Mouse (Mus musculus) liver, embryonic 15.5 days (tissue): ENCODE data around the gene Ms4a10. TPM values are rescaled to one million over a fixed set of nuclear protein-coding genes. Genes with fewer than 3 reads are reported as not detected.
A peak's percentile ranks its signal among the peaks of the same experiment; 100 is the strongest.

Source experiments
- ATAC-seq: fragments of 200-750 bp; cut with Nextera tagmentation; 2 replicates; pipeline ENCODE4 v1.8.0; 2017; ENCODE audit warnings: moderate number of reproducible peaks, mild to moderate bottlenecking, moderate library complexity; ENCODE audit not compliant: insufficient read depth
- H3K27ac ChIP-seq: fragments of 300-500 bp; sonication (generic); replicated peaks from 2 replicates; pipeline ENCODE4 v1.5.1; 2015; ENCODE audit warnings: mild to moderate bottlenecking, inconsistent platforms
- H3K27me3 ChIP-seq: fragments of 300-500 bp; sonication (generic); 2 replicates; pipeline ENCODE4 v1.6.1; 2015; ENCODE audit warnings: mild to moderate bottlenecking, inconsistent platforms
- H3K36me3 ChIP-seq: fragments of 300-500 bp; sonication (generic); replicated peaks from 2 replicates; pipeline ENCODE4 v1.6.1; 2015; ENCODE audit warnings: moderate library complexity, mild to moderate bottlenecking, inconsistent platforms
- H3K4me1 ChIP-seq: fragments of 300-500 bp; sonication (generic); replicated peaks from 2 replicates; pipeline ENCODE4 v1.6.1; 2015; ENCODE audit warnings: inconsistent platforms
- H3K4me2 ChIP-seq: fragments of 300-500 bp; sonication (generic); 2 replicates; pipeline ENCODE4 v1.6.1; 2015; ENCODE audit warnings: moderate library complexity, mild to moderate bottlenecking, inconsistent platforms
- H3K4me3 ChIP-seq: fragments of 300-500 bp; sonication (generic); replicated peaks from 2 replicates; pipeline ENCODE4 v1.5.1; 2015; ENCODE audit warnings: mild to moderate bottlenecking, inconsistent platforms
- H3K9ac ChIP-seq: fragments of 300-500 bp; sonication (generic); 2 replicates; pipeline ENCODE4 v1.6.1; 2015; ENCODE audit warnings: moderate library complexity, mild to moderate bottlenecking, inconsistent platforms
- H3K9me3 ChIP-seq: fragments of 300-500 bp; sonication (generic); replicated peaks from 2 replicates; pipeline ENCODE4 v1.6.1; 2016; ENCODE audit warnings: inconsistent platforms
- WGBS: fragments of 180-500 bp; shearing (Covaris S2); methylation state at CpG from one replicate; pipeline ENCODE4 v1.1.7; 2015; ENCODE audit warnings: mixed read lengths; ENCODE audit not compliant: insufficient replicate concordance; 5-methylcytosine and 5-hydroxymethylcytosine counted together
- polyA plus RNA-seq: library from polyadenylated mRNA; unstranded; fragments of >200 nt; fragmentation: Nextera tagmentation; extraction: Ambion mirVana; gene quantifications from 2 replicates; pipeline ENCODE4 v1.2.1, GENCODE M21; 2015

The Ms4a10 gene
- polyA plus RNA-seq, 1 experiment from 2014 or later = not detected

DNA sequence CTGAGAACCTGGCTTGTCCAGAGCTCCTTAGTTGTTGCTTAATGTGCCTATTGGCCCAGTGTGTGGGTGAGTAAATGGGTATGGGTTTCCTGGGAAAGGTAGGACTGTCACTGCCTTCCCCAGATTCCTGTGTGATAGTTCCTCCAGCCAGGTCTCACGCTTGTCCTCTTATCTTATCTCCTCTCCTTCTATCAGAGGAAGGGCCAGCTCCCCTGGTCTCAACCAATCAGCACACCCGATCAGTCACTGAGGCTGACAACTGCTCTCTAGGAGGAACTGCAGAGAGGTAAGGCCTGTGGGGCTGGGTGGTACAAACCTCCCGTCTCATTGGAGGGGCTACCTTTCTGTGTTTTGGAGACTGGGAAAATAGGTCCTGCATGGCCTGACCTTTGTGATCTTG lies 35.7 kb downstream of the Ms4a10 start:
- Histone ChIP-seq H3K27me3 (no peaks in the 10 kb centered on the region), H3K27ac (no peak overlapping the region), H3K4me1 (peaks cover 36% of the 10 kb centered on the region), H3K4me2 (no peak overlapping the region), H3K9ac (no peak overlapping the region), H3K36me3 (peaks cover 22% of the 10 kb centered on the region), H3K4me3 (no peak overlapping the region), H3K9me3 (no peaks in the 10 kb centered on the region)
- 20% methylated on average over 3 of the region's 3 CpGs for WGBS
- no peak for ATAC-seq

DNA sequence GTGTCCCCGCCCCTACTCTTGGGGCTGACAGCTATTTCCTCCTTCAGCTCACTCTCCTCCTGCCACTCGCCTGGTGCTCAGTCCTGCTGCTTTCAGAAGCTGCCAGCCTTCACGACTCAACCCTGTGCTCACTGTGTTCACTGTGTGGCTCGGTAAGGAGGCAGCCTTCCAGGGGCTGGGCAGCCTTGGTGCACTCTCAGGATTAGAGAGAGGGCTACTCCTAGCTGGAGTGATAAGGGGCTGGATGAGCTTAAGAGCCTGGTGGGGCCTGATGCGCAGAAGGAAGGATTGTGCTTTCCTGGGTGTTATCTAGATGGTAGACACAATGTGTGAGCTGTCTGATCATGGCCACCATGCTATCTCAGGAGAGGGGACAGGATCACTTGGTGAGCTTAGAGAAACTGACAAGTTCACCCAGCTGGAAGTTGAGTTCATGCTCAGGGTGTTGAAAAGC lies 37.3 kb downstream of the Ms4a10 start, which contains the start of gene Ptgdr2:
Gene Ptgdr2 (plus strand): TSS at position 51 of the 454 bp plus-strand sequence.
- Histone ChIP-seq H3K36me3 (peaks cover 6% of the 10 kb centered on the region; the same call in 1 of the 2 replicates), H3K4me3 (no peak within 1 kb of the TSS), H3K27me3 (no peaks in the 10 kb centered on the region), H3K4me2 (no peak within 1 kb of the TSS; the same call in 1 of the 2 replicates), H3K9ac (no peak within 1 kb of the TSS), H3K27ac (no peak within 1 kb of the TSS), H3K4me1 (peaks cover 36% of the 10 kb centered on the region), H3K9me3 (no peaks in the 10 kb centered on the region)
- 14% methylated on average over 5 of the region's 5 CpGs for WGBS
- ATAC-seq = peak; percentile 68

DNA sequence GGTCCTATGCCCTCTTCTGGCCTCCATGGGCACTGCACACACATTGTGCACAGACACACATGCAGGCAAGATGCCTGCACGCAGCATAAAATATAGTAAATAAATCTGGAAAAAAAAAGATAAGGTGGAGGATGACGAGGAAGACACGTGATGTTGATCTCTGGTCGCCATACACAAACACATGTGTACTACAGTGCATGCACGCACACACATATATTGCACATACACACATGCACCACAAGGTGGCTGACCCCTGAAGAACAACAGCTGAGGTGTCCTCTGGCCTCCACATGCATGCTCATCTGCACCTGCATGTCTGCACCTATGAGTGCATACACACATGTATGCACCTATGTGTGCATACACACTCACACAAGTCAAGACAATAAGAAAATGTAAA lies 38.4 kb downstream of the Ms4a10 start:
- Histone ChIP-seq H3K27me3 (no peaks in the 10 kb centered on the region), H3K4me2 (no peak overlapping the region), H3K9me3 (no peaks in the 10 kb centered on the region), H3K27ac (no peak overlapping the region), H3K4me3 (no peak overlapping the region), H3K36me3 (no peaks in the 10 kb centered on the region), H3K9ac (no peak overlapping the region), H3K4me1 (peaks cover 33% of the 10 kb centered on the region)
- WGBS = 77% methylated on average over 5 of the region's 5 CpGs
- ATAC-seq = no peak

DNA sequence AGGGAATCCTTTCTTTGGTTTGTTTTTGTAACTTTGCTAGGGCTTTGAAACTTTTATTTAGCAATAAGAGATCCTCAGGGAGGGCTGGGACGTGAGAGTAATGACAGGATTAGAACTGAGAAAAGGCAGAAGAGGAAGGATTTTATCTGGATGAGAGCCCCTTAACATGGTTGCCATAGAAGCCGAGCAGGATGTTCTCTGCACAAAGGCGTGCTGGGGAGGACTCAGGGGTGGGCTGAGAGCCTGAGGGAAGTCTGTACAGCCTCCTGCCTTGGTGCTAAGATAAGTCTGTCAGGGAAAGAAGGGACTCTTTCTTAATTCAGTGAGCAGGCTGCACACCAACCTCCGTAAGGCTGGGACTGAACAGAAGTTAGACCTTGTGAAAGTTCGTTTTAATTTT lies 39.4 kb downstream of the Ms4a10 start:
- ATAC-seq = no peak
- Histone ChIP-seq H3K27ac (no peak overlapping the region), H3K36me3 (no peaks in the 10 kb centered on the region)

DNA sequence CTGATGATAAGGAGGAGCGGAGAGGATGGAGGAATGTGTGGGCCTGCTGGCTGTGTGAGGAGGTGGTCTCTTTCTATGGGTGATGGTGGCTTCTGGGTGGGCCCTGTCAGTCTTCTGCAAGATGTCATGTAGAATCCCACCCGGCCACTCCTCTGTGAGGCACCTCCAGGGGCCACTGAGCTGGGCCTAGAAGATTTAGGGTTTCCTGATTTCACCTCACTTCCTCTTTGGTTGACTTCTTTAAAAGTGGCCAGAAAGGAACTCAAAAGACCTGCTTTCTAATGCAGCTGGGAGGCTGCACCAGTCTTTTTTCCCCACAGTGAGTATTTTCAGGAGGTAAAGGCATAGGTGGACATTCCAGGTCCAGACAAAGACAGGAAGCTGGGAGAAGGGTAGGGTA lies 43.8 kb downstream of the Ms4a10 start:
- WGBS = 39% methylated on average over 2 of the region's 2 CpGs

More for the DNA sequence above, 39.4 kb downstream of the Ms4a10 start:
- H3K27me3 ChIP-seq = no peaks in the 10 kb centered on the region
- no peak overlapping the region for H3K4me2 ChIP-seq
- peaks cover 25% of the 10 kb centered on the region for H3K4me1 ChIP-seq
- H3K4me3 ChIP-seq = no peak overlapping the region
- H3K9me3 ChIP-seq = no peaks in the 10 kb centered on the region
- H3K9ac ChIP-seq = no peak overlapping the region
- WGBS = 40% methylated on average over 5 of the region's 5 CpGs

DNA sequence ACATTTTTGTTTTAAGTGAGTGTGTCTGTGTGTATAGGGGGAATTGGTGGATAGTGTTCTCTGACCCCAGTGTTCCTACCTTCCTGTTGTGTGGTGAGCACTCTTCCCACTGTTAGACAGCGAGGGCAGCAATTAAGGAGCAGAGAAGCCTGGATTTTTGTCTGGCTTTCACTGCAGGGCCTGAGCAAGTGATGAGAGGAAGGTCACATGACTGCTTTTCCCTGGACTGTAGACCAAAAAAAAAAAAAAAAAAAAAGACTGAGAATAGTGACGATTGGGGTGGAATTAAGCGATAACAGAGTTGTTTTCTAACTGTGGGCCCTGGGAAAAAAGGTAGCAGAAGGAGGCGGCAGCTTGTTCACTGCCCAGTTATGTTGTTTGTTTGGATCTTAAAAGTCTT lies 47.8 kb downstream of the Ms4a10 start:
- Histone ChIP-seq H3K9me3 (no peaks in the 10 kb centered on the region), H3K4me1 (0 out of 2 replicates have a peak, but pooled peaks cover 2% of the 10 kb centered on the region), H3K27me3 (no peaks in the 10 kb centered on the region), H3K4me3 (no peak overlapping the region), H3K4me2 (no peak overlapping the region), H3K27ac (no peak overlapping the region), H3K9ac (no peak overlapping the region), H3K36me3 (no peaks in the 10 kb centered on the region)
- WGBS = 52% methylated on average over 4 of the region's 4 CpGs
- no peak for ATAC-seq

More for the DNA sequence above, 43.8 kb downstream of the Ms4a10 start:
- no peak overlapping the region for H3K4me3 ChIP-seq
- H3K27me3 ChIP-seq = no peaks in the 10 kb centered on the region
- ATAC-seq = no peak
- no peak overlapping the region for H3K4me2 ChIP-seq
- H3K9me3 ChIP-seq = no peaks in the 10 kb centered on the region
- no peak overlapping the region for H3K27ac ChIP-seq
- H3K36me3 ChIP-seq = no peaks in the 10 kb centered on the region
- 0 out of 2 replicates have a peak, but pooled peaks cover 4% of the 10 kb centered on the region for H3K4me1 ChIP-seq
- H3K9ac ChIP-seq = no peak overlapping the region

DNA sequence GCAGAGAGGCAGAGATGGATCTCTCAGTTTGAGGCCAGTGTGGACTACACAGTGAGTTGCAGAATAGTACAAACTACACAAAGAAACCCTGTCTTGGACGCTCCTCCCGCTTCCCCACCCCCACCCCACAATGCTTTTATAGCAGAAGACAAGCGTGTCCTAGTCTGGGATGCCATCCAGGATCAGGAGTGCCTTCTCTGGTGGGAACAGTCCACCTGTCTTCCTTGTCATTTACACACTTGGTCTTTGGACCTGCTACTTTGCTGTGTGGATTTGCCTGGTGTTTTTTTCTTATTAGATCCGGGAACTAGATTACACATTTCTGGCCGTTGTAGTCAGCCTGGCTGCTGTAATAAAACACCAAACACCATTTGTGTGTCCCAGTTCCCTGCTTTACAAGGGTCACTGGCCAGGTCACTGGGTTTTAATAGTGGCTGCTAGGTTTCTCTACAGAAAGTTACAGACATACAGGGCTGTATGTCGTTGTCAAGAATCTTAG lies 48.3 kb downstream of the Ms4a10 start:
- no peak overlapping the region for H3K27ac ChIP-seq
- 0 out of 2 replicates have a peak, but pooled peaks cover 2% of the 10 kb centered on the region for H3K4me1 ChIP-seq
- no peak overlapping the region for H3K9ac ChIP-seq
- no peak overlapping the region for H3K4me2 ChIP-seq
- no peaks in the 10 kb centered on the region for H3K27me3 ChIP-seq
- no peaks in the 10 kb centered on the region for H3K36me3 ChIP-seq
- no peak for ATAC-seq
- H3K9me3 ChIP-seq = no peaks in the 10 kb centered on the region
- WGBS = 53% methylated on average over 6 of the region's 6 CpGs
- H3K4me3 ChIP-seq = no peak overlapping the region

DNA sequence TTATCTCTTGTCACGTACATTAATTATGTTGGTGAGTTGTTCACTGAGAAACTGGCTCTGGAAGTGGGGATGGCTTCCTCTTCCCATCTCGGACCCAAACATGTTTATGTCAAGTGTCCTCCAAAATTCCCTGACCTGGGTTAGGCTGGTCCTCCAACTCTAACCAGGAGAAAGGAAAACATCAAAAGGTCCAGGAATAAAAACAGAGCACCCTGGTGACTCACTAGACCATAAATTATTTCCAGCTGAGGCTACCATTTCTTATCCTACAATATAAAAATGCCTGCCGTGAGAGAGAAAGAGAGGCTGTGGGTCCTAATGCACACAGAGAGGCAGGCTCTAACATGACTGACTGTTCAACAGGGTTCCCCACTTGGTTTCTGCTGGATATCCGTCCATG lies 50.2 kb downstream of the Ms4a10 start:
- no peak for ATAC-seq
- Histone ChIP-seq H3K4me3 (no peak overlapping the region), H3K27ac (no peak overlapping the region), H3K9me3 (no peaks in the 10 kb centered on the region), H3K4me2 (no peak overlapping the region), H3K4me1 (no peaks in the 10 kb centered on the region), H3K9ac (no peak overlapping the region), H3K36me3 (no peaks in the 10 kb centered on the region), H3K27me3 (no peaks in the 10 kb centered on the region)
- WGBS = 42% methylated on average over 4 of the region's 4 CpGs

DNA sequence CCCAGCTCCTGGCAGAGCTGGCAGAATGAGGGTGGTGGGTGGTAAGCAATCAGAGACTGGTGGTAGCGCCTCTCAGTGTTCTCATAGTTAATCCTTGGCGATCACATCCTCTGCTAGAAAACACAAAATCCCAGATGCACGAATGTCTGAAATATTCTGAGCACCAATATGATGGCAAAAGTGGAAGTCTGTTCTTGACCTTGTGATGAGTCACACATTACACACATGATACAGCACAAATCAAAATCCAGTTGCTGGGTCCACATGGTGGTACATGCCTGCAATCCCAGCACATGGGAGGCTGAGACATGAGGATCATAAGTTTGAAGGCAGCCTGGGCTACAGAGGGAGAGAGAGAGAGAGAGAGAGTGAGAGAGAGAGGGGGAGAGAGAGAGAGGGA lies 53.4 kb downstream of the Ms4a10 start:
- H3K4me1 ChIP-seq = no peaks in the 10 kb centered on the region; the same call in 1 of the 2 replicates
- 45% methylated on average over 3 of the region's 3 CpGs for WGBS

DNA sequence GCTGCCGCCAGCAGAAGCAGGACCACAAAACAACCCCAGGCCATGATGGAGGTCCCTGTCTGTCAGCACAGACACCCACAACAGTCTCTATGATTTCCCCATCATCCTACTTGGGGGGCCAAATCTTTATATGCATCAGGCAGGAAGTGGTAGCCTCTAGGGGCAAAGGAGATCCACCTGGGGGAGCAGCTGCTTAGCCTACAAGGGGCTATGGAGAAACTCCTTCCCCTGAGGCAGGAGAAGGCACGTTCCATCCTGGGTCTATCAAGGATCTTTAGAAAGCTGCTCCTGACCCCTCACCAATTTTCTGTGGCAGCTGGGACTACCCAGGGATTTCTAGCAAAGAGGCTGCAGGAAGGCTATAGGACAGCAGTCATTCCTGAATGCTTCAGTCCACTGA lies 53.9 kb downstream of the Ms4a10 start, which contains the start of gene Zp1:
Gene Zp1 (minus strand): TSS at position 101 of the 400 bp plus-strand sequence.
- no peak for ATAC-seq
- Histone ChIP-seq H3K27me3 (0 out of 2 replicates have a peak, but pooled peaks cover 2% of the 10 kb centered on the region), H3K9me3 (no peaks in the 10 kb centered on the region), H3K27ac (no peak within 1 kb of the TSS), H3K4me3 (no peak within 1 kb of the TSS), H3K4me1 (no peaks in the 10 kb centered on the region; the same call in 1 of the 2 replicates), H3K4me2 (no peak within 1 kb of the TSS), H3K9ac (no peak within 1 kb of the TSS), H3K36me3 (no peaks in the 10 kb centered on the region)
- 49% methylated on average over 2 of the region's 2 CpGs for WGBS

More for the DNA sequence above, 53.4 kb downstream of the Ms4a10 start:
- no peak overlapping the region for H3K27ac ChIP-seq
- H3K27me3 ChIP-seq = no peaks in the 10 kb centered on the region
- H3K36me3 ChIP-seq = no peaks in the 10 kb centered on the region
- no peak overlapping the region for H3K4me2 ChIP-seq
- no peak for ATAC-seq
- no peak overlapping the region for H3K9ac ChIP-seq
- H3K9me3 ChIP-seq = no peaks in the 10 kb centered on the region
- H3K4me3 ChIP-seq = no peak overlapping the region

DNA sequence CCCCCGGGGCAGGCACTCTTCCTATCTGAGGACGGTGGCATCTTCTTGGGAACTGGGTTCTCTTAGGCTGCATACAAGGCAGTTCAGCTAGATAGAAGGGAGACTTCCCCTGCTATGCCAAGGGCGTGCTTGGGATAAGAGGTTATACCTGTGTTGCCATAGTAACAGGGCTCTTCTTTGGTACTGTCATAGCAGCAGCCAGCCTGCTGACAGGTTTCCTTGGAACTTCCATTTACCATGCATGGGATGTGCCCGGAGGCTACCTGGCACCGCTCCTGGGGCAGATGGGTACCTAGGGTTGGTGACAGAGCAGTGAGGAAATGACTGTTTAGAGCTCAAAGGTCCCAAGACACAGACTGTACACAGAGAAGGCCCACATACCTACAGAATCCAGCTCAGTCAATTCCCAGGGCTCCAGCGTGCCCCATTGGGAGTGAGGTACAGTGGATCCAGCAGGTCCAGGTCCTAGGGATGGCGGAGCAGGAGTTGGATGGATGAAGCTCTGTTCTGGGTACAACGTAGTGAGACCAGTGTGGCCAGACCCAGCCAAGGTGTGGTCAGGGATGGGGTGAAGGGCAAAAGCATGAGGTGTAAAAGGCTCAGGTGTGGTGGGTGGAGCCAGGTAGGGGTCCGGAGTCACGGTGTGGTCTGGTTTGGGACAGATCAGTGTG lies 56.0 kb downstream of the Ms4a10 start:
- H3K9ac ChIP-seq = no peak overlapping the region
- no peaks in the 10 kb centered on the region for H3K36me3 ChIP-seq
- H3K4me1 ChIP-seq = no peaks in the 10 kb centered on the region; the same call in 1 of the 2 replicates
- WGBS = 68% methylated on average over 10 of the region's 10 CpGs
- no peak overlapping the region for H3K4me3 ChIP-seq
- no peak overlapping the region for H3K27ac ChIP-seq
- H3K27me3 ChIP-seq = 0 out of 2 replicates have a peak, but pooled peaks cover 16% of the 10 kb centered on the region
- no peaks in the 10 kb centered on the region for H3K9me3 ChIP-seq
- no peak overlapping the region for H3K4me2 ChIP-seq
- no peak for ATAC-seq
